Mouse (Mus musculus): Measurements from ENCODE around the gene Sirt5.

Gene Sirt5

DNA sequence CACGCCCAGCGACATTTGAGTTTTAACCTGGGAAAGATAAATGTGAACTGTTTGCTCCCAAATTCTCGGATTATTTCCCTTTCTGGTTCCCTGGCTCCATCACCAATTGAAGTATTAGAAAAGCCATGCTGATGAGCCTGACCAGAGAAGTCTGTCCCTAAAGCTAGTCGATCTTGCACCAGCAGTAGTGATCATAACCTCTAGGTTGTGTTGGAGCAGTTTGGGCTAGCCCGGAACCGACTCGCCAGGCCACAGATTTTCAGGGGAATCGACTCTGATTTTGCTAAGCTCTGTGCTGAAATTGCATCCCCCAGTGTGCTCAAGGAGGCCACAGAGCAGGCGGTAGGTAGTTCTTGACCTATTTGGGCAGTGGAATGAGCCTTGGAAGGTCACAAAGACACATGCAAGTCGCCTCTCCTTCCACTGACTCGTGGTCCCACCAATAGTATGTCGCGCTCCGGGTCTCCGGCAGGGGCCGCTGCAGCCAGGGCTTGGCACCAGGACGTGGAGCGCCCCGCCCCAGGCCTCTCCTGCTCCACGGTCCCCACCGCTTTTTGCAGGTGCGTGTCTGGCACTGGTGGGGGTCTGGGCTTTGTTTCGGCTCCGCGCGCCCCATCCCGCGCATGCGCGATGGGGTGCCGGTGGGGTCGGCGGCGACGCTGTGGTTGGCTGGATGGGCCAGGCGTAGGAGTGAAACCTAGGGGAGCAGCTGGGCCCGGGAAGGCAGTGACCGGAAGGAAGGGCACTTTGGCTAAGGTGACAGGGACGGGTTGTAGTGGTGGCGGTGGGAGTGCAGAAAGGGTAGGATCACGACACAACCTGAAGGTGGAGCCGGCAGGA lies at the start of gene Sirt5:
Gene Sirt5 (plus strand): TSS at position 512 of the 840 bp plus-strand sequence.
- peak; percentile 85 to 94 for DNase-seq (ENCODE audit: low spot score in 2 of 2)

- no peak for DNase-seq (ENCODE audit: low spot score in 2 of 2)
Observed at GRCm38 (mm10) chr13:43317411-43317810, 47.9 kb upstream of the Sirt5 start.

DNA sequence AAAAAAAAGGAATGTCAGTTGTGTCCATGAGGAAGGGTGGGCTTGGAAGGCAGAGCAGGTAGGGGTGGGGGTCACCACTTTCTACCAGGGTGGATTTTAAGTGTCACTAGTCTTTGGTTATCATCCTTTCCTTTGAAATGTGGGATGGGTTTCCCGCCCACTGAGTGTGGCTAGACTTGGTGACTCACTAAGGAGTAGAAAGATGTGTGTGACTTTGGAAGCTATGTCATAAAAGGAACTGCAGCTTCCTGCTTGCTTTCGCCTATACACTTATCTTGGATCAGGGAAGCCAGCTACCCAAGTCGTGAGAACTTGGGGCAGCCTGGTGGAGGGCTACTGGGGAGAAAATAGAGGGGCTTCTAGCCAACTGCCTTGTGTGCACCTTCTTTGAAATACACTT lies 45.9 kb upstream of the Sirt5 start:
- no peak for DNase-seq (ENCODE audit: low spot score in 2 of 2)

DNA sequence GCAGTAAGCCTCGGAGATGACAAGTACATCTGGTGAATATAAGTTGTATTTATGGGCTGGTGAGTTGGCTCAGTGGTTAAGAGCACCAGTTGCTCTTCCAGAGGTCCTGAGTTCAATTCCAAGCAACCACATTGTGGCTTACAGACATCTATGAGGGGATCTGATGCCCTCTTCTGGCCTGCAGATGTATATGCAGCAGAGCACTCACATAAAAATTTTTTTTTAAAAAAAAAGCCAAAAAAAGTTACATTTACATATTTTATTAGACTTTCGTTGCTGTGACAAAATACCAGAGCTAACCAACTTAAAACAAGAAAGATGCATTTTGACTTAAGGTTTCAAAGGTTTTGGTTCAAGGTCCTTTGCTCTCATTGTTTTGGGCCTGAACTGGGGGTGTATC lies 43.8 kb upstream of the Sirt5 start:
- DNase-seq (ENCODE audit: low spot score in 2 of 2) = no peak

DNA sequence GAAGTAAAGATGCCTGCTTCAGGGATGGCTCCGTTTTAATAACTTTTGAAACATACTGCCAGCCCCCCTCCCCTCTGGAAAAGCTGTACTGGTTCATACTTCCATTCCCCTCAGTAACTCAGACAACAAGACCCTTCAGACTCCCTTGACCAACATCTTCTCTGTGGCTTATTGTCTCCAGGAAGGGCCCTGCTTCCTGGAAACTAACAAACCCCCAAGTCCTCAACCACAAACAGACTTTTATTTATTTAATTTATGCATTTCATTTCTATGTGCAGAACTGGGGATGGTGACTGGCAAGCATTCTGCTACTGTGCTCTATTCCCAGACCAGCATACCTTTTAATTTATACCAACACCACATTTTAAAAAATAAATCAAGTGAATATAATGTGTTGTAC lies 39.9 kb upstream of the Sirt5 start:
- no peak for DNase-seq (ENCODE audit: low spot score in 2 of 2)

GRCm38 (mm10) chr13:43331721-43332444 lies 33.4 kb upstream of the Sirt5 start:
- no peak for DNase-seq (ENCODE audit: low spot score in 2 of 2)

DNA sequence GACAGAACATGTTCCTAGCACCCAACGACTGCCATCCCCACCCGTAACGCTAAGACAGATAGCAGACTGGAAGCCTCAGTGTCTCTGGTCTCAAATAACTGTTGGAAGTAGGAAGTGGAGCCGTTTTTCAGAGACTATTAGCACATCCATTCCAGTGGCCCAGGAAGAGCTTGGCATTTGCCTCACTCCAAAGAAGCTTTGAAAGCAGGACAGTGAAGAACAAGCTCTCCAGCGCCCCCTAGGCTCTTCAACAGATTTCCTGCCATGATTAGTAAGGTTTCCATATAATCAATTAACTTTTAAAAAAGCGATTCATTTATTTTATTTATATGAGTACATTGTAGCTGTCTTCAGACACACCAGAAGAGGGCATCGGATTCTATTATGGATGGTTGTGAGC lies 32.7 kb upstream of the Sirt5 start:
- peak in 1 of 2 experiments; percentile 66 for DNase-seq (ENCODE audit: low spot score in 2 of 2)

DNA sequence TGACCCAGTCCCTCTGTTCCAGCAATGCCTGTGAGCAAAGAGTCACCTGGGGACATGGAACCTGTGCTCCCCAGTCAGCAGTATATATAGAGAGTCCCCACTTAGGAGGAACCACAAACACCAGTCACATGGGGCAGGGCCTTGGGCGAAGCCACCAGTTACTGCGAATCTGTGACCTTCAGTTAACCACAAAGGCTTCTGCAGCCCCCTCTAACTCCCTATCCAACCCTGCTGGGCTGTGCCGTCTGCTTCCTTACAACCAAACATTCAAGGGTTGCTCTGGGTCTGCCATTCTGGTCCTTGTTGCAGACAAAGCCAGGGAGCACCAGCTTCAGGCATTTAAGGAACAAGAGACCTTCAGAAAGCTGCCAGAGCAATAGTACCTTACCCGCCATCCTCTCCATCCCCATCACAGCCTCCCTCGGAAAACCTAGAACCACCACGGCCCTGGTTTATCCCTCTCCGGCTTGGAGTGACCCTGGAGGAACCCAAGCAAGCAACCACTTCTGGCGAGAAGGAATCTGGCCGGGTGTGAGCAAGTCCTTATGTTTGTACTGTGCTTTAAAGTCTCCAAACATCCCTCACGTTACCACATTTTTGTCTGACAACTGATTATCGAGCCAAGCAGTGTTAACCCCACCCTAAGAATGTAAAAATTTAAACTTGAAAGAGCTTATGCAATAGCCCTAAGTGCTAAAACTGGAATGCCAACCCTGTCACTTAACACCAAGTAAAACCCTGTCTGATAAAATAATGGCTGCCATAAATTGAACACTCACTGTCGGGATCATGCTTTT lies 28.7 kb upstream of the Sirt5 start:
- DNase-seq (ENCODE audit: low spot score in 2 of 2) = no peak

- DNase-seq (ENCODE audit: low spot score in 2 of 2) = no peak
Observed at GRCm38 (mm10) chr13:43338001-43338400, 27.3 kb upstream of the Sirt5 start.

GRCm38 (mm10) chr13:43338632-43339031 lies 26.7 kb upstream of the Sirt5 start:
- no peak for DNase-seq (ENCODE audit: low spot score in 2 of 2)

DNA sequence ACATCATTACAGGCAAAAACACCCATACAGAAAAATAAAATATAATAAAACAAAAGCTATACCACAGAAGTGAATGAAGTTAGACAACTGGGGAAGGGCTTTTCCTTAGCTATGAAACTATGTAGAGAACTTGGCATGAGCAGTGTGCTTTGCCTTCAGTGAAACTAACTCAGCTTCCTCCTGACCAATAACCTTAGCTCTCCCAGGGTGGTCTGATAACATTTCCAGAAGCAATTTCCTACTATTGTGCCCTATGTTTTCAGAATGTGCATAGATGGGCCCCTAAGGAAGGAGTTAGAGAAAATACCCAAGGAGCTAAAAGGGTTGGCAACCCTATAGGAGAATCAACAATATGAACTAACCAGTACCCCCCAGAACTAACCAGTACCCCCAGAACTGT lies 18.5 kb upstream of the Sirt5 start:
- DNase-seq (ENCODE audit: low spot score in 2 of 2) = no peak

DNA sequence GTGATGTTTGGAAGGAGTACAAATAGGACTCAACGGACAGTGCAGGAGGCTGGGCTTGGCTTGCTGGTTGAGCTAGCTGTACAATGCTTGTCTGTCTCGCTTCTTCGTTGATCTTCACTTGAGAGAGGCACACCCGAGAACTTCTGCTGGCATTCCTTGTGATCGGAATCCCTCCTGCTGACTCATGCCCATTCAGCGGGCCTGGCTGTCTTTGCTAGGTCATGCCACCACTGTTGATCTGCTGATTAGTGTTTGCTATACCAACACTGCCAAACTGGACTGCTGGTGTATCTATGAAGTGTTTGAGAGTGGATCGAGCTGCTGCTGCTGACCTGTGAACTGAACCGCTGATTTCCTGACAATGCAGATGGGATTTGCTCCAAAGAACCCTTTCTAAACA lies 15.9 kb upstream of the Sirt5 start:
- no peak for DNase-seq (ENCODE audit: low spot score in 2 of 2)

DNA sequence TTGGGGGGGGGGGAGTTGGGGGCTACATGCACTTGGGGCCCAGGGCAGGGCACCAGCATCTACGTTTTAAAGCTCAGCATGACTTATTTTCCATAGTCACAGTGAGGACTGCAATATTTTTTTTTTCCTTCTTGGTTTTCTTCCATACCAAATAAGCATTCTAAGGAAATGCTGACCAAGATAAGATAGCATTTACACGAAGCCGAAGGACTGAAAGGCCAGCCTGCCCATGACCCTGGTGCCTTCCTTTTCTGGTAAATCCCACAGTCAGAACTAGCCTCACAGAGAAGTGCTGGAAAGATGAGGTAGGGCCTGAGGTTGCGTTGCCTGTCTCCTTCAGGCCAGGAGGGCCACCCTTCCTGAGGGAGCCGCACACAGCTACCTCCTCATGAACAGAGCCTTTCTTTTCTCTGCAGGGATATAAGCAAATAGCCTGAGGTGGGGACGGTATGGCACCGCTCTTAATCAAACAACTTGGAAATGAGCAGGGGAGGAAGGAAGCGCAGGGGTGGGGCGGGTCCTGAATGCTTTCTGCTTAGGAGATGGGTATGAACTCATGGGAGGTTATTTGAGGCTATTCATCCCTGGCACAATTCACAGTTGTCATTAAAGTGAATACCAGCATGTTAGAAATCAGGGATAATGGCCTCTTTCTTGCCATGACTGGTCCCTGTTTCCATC lies 14.7 kb upstream of the Sirt5 start:
- no peak for DNase-seq (ENCODE audit: low spot score in 2 of 2)

- no peak for DNase-seq (ENCODE audit: low spot score in 2 of 2)
Observed at GRCm38 (mm10) chr13:43353356-43353755, 11.9 kb upstream of the Sirt5 start.

GRCm38 (mm10) chr13:43354362-43354761 lies 10.9 kb upstream of the Sirt5 start:
- DNase-seq (ENCODE audit: low spot score in 2 of 2) = no peak

DNA sequence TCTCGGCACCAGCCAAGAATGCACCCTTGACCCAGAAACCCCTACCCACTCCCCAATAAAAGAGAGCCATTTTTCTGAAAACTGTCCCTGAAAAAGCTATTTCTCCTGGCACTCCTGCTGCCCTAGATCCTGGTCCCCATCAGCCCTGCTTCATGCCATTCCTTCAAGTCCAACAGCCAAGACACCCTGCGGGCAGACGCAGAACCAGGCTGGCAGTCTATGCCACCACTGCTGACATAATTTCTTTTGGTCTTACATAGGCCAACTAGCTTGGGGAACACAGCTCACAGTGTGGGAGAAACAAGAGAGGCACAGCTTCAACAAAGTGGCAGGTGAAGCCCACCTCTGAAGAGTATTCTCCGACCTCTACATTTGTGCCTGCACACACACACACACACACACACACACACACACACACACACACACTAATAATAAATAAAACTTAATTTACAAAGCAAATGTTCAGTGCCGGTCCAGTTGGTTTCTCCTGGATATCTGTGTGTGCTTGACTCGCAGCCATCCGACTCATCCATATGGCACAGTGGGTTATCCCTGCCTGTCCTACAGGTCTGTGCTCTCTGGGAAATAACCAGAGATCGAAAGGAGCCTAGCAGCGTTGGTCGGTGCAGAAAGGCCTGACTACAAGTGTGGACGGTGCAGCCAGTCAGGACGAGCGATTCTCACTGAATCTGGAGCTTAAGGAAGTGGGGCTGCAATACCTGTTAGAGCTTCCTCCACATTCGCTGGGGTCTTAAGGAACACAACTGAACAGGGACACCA lies 8.8 kb upstream of the Sirt5 start:
- no peak for DNase-seq (ENCODE audit: low spot score in 2 of 2)

- DNase-seq (ENCODE audit: low spot score in 2 of 2) = no peak
Observed at GRCm38 (mm10) chr13:43360534-43360933, 4.8 kb upstream of the Sirt5 start.

GRCm38 (mm10) chr13:43362353-43362752 lies 2.9 kb upstream of the Sirt5 start:
- DNase-seq (ENCODE audit: low spot score in 2 of 2) = no peak

GRCm38 (mm10) chr13:43365825-43366184 lies 509 bp downstream of the Sirt5 start:
- DNase-seq (ENCODE audit: low spot score in 2 of 2) = no peak

DNA sequence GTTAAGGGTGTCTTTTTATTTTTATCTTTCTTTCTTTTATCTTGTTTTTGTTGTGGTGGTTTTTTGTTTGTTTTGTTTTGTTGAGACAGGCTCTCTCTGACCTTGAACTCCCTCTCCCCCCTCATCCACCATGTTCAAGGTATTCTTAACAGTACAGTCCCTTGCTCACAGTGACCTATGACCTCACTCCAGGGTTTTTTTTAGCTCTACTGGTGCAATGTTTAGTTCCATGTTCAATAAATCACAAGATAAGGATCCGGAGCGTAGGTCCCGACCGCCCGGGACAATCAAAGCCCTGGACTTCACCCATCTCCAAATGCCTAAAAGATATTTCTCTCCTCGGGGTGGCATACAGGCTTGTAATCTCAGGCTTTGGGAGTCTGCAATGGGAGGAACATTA lies 4.8 kb downstream of the Sirt5 start:
- DNase-seq (ENCODE audit: low spot score in 2 of 2) = no peak

DNA sequence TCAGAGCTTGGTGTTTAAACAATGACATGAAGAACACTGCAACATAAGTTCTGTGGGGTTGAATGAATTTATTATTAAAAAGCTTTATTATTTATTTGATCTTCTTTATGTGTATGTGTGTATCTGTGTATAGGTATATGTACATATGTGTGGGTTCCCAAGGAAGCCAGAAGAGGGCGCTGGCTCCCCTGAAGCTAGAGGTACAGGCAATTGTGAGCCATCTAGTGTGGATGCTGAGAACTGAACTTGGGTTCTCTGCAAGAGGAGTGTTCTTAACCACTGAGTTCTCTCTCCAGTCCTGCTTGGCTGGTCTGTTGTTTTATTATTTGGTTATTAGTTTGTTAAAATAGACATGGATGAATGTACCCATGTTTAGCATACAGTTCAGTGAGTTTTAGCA lies 7.6 kb downstream of the Sirt5 start:
- no peak for DNase-seq (ENCODE audit: low spot score in 2 of 2)

Measured in spleen, postnatal 4 days (tissue).